In genomic region chr12:73585241-73585801, GRCm38 (mm10) we compare ENCODE assay signal across 8 mouse cellular contexts. TPM values are rescaled to one million over a fixed set of nuclear protein-coding genes. Genes with fewer than 3 reads are reported as not detected.
DNase-seq lines count a peak whose midpoint lies in the region; ATAC-seq and TF ChIP-seq lines count a peak whose summit lies in the region.

No protein-coding gene starts in this region.

- H3K4me3 ChIP-seq in cerebellum, adult 2 months (replicated peaks; ENCODE audit: insufficient read depth, low read depth, low read length) = peak overlapping the region; percentile 9
- peak overlapping the region; percentile 76 for H3K4me3 ChIP-seq in kidney, embryonic 14.5 days (ENCODE audit: low read length)
- H3K4me3 ChIP-seq in midbrain, embryonic 14.5 days (replicated peaks; ENCODE audit: low read depth, low read length) = peak overlapping the region; percentile 73

- under 1% methylated on average over 33 of the region's 33 CpGs for WGBS in cerebellum, adult 2 months
- under 1% methylated on average over 33 of the region's 33 CpGs for WGBS in kidney, embryonic 14.5 days
- under 1% methylated on average over 33 of the region's 33 CpGs for WGBS in midbrain, embryonic 14.5 days

- H3K27ac ChIP-seq in cerebellum, adult 2 months (ENCODE audit: insufficient read depth, low read length) = no peak overlapping the region
- peak overlapping the region; percentile 57 for H3K27ac ChIP-seq in kidney, embryonic 14.5 days (ENCODE audit: low read depth, low read length)
- no peak overlapping the region; the same call in 1 of the 2 replicates for H3K27ac ChIP-seq in midbrain, embryonic 14.5 days (replicated peaks; ENCODE audit: low read depth, low read length)

- TF ChIP-seq CTCF in cerebellum, adult 2 months (IDR thresholded peaks at IDR 0.05; ENCODE audit: borderline replicate concordance, insufficient read depth, low read depth, low read length) = no peak

- TF ChIP-seq POLR2A in cerebellum, adult 2 months (IDR thresholded peaks at IDR 0.05; ENCODE audit: borderline replicate concordance, insufficient read depth, low read length) = no peak

- peak overlapping the region; percentile 85 for H3K9ac ChIP-seq in kidney, embryonic 14.5 days (ENCODE audit: low read depth, low read length)
- peak overlapping the region; percentile 70 for H3K9ac ChIP-seq in midbrain, embryonic 14.5 days (replicated peaks; ENCODE audit: low read length)

- no peaks in the 10 kb centered on the region; the same call in 1 of the 2 replicates for H3K27me3 ChIP-seq in cerebellum, adult 2 months (ENCODE audit: control insufficient read depth, insufficient read depth, low read length)
- H3K27me3 ChIP-seq in kidney, embryonic 14.5 days (ENCODE audit: control insufficient read depth, insufficient read depth, low read length) = peaks cover 17% of the 10 kb centered on the region
- H3K27me3 ChIP-seq in midbrain, embryonic 14.5 days (ENCODE audit: control insufficient read depth, insufficient read depth, low read length) = peaks cover 15% of the 10 kb centered on the region

- no peaks in the 10 kb centered on the region for H3K36me3 ChIP-seq in kidney, embryonic 14.5 days (ENCODE audit: control insufficient read depth, insufficient read depth, low read length)
- H3K36me3 ChIP-seq in midbrain, embryonic 14.5 days (ENCODE audit: control insufficient read depth, insufficient read depth, low read length) = no peaks in the 10 kb centered on the region

- H3K4me1 ChIP-seq in cerebellum, adult 2 months (ENCODE audit: control insufficient read depth, insufficient read depth, low read length) = no peaks in the 10 kb centered on the region
- 0 out of 2 replicates have a peak, but pooled peaks cover 6% of the 10 kb centered on the region for H3K4me1 ChIP-seq in kidney, embryonic 14.5 days (ENCODE audit: control insufficient read depth, insufficient read depth, low read length)
- peaks cover 15% of the 10 kb centered on the region for H3K4me1 ChIP-seq in midbrain, embryonic 14.5 days (ENCODE audit: control insufficient read depth, insufficient read depth, low read length)

- no peaks in the 10 kb centered on the region for H3K9me3 ChIP-seq in kidney, embryonic 14.5 days (ENCODE audit: control insufficient read depth, low read length)
- no peaks in the 10 kb centered on the region for H3K9me3 ChIP-seq in midbrain, embryonic 14.5 days (ENCODE audit: control insufficient read depth, low read length)

- H3K4me2 ChIP-seq in kidney, embryonic 14.5 days (replicated peaks; ENCODE audit: low read depth, low read length) = peak overlapping the region; percentile 95
- peak overlapping the region; percentile 93 for H3K4me2 ChIP-seq in midbrain, embryonic 14.5 days (ENCODE audit: low read length)

- ATAC-seq in kidney, embryonic 14.5 days (ENCODE audit: low FRiP score, low TSS enrichment) = peak; percentile 11; the same call in 1 of the 2 replicates
- ATAC-seq in midbrain, embryonic 14.5 days (ENCODE audit: low FRiP score, low TSS enrichment) = peak; percentile 19; the same call in 1 of the 2 replicates

- no peak for DNase-seq in cerebellum, adult 2 months
- DNase-seq in cerebellum, adult 18-20 months = no peak
- peak; percentile 17 for DNase-seq in urinary bladder, postnatal 14 days (ENCODE audit: low spot score)
- DNase-seq in urinary bladder, postnatal 10 days (ENCODE audit: low spot score) = no peak
- peak; percentile 44 for DNase-seq in midbrain, embryonic 14.5 days
- DNase-seq in right cerebral cortex, postnatal 14 days = no peak
- DNase-seq in spleen, postnatal 36 days (ENCODE audit: low spot score in 2 of 2) = no peak

RNA-seq across cellular contexts. Expression of gene Prkch, which starts 0.7 kb away (rescaled TPM):
- polyA plus RNA-seq in cerebellum, adult 2 months (2012; rRNA removed) = 3.2 and 3.4 TPM in 2 replicates
- 10.7 and 13.2 TPM in 2 replicates for polyA plus RNA-seq in kidney, embryonic 14.5 days (2014; fragmentation: Nextera tagmentation; extraction: Ambion mirVana)
- polyA plus RNA-seq in midbrain, embryonic 14.5 days (2014; fragmentation: Nextera tagmentation; extraction: Ambion mirVana) = 6.8 and 8.7 TPM in 2 replicates

RNA-seq across cellular contexts. Expression of gene Tmem30b, which starts 39.1 kb away (rescaled TPM):
- 0.62 and 0.97 TPM in 2 replicates for polyA plus RNA-seq in cerebellum, adult 2 months (2012; rRNA removed)
- 5.8 and 9.6 TPM in 2 replicates for polyA plus RNA-seq in kidney, embryonic 14.5 days (2014; fragmentation: Nextera tagmentation; extraction: Ambion mirVana)
- 0.16 TPM in 1 of 2 replicates, not detected in the other for polyA plus RNA-seq in midbrain, embryonic 14.5 days (2014; fragmentation: Nextera tagmentation; extraction: Ambion mirVana)

Comparison
In these comparisons a context has a peak if more than half of its experiments do, and no peak if none do; other contexts are left out.
1. DNase-seq: peak in urinary bladder, postnatal 14 days (single experiment) and midbrain, embryonic 14.5 days (single experiment); none in cerebellum, adult 2 months (0 of 2), cerebellum, adult 18-20 months (0 of 2), urinary bladder, postnatal 10 days (single experiment), right cerebral cortex, postnatal 14 days (single experiment) and spleen, postnatal 36 days (0 of 2).
2. H3K4me3 ChIP-seq: peak in every context shown above with its lines; median percentile 76 in kidney, embryonic 14.5 days; 73 in midbrain, embryonic 14.5 days; 9 in cerebellum, adult 2 months.